Mouse (Mus musculus) layer of hippocampus, adult 11-12 months (tissue): ENCODE measurements around the gene Strc.
A peak's percentile ranks its signal among the peaks of the same experiment; 100 is the strongest.

Experiments
- DNase-seq: peaks from one replicate; pipeline ENCODE4 v3.0.0; 2022; ENCODE audit warnings: low spot score

The Strc gene

DNA sequence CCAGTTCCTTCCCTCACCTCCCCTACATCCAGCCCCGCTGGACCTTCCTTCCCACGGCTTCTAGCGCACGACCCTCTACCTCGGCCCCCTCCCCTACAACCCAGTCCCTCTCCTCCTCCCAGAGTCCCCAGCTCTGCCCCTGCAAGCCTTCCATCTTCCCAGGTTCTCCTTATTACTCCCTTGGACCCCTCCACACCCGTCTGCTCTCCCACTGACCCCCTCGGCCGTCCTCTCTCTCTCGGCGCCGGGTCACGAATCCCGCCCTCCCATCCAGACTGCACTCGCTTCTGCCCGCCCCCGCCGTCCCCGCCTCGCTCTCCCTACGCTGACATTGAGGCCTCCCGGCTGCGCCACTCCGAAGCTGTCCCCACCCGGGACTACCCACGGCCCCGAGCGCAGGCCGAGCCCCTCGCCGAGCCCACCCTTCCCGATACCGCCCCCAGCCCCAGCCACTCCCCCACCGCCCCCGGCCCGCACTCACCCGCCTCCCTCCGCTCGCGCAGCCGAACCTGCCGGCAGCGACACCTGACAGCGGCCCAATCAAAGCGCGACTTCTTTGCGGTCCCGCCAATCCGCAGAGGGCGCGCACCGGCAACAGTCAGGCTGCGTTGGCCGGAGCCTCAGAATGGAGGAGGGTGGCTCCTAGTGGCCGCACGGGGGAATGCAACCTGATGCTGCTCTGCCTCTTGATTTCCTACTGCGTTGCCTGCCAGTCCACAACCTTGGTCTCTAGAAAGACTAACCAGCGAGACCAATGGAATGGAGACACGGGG lies 32.0 kb downstream of the Strc start, which contains the start of gene Ppip5k1:
Gene Ppip5k1 (minus strand): TSS at position 577 of the 773 bp plus-strand sequence.
- DNase-seq: peak; percentile 99

DNA sequence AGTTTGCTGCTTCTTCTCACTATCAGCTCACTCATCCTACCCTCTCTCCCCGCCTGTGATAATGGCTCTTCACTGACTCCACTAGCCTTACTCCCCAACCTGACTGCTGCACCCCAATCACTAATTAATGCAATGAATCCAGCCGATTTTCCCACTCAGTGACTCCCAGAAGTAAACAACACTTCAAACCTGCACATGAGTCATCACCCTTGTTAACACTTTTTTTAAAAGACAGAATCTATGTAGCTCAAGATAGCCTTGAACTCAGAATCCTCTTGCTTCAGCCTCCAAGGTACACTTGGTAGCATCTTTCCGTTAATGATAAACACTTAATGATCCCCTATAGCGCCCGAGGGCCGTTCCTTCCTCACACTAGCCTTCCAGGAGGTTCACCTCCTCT lies 32.6 kb downstream of the Strc start:
- no peak for DNase-seq

- no peak for DNase-seq
These were observed 33.8 kb downstream of the Strc start for GRCm38 (mm10) chr2:121353156-121353555.

DNA sequence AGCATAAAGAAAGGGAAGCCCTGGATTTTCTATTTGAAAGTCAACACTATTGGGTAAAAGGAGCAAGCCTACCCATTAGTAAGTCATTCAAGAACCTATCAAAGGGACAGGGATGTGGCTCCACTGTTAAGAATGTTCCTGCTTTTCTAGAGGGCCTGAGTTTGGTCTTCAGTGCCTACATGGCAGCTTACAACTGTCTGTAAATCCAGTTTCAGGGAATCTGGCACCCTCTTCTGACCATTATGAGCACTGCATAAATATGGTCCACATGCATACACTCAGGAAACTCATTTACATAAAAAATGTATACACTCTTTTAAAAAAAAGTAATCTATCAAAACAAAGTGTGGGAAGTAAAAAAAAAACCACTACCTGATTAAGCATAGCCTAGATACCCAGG lies 47.9 kb downstream of the Strc start:
- no peak for DNase-seq

DNA sequence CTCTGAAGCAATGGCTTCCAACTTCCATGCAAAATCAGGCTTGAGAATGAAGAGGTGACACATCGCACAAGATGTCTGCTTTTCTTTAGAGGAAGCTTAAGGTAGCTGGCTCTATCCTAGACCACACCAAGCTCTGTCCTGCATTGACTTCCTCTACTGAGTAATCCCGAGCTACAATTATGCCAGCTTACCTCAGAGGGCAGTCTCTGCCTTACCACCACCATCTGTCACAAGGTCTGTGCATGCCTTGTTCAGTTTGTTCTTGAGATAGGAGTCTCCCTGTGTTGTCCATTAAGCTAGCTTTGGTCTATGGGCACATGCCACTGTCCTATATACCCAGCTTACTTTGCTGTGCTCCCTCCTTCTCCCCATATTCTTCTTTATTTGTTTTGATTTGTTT lies 57.5 kb downstream of the Strc start:
- no peak for DNase-seq

- DNase-seq: no peak
These were observed 63.1 kb downstream of the Strc start for GRCm38 (mm10) chr2:121323693-121324470.

DNA sequence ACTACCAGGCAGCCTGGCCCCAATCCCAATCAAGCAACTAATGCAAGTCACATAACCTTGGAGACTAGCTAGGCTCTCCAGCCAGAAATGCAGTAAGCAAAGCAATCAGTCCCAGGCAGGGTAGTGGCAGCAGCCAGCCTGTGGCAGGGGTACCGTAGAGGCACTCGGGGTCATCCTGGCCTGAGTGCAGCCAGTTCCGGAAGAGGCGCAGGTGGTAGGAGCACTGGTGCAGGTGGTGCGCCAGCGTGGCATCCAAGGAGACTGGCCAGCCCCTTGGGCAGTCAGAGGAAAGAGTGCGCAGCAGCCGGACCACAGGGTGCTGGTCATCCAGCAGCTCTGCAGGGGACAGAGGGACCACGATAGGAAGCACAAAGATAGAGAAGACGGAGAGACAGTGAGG lies 63.9 kb downstream of the Strc start:
- no peak for DNase-seq

DNA sequence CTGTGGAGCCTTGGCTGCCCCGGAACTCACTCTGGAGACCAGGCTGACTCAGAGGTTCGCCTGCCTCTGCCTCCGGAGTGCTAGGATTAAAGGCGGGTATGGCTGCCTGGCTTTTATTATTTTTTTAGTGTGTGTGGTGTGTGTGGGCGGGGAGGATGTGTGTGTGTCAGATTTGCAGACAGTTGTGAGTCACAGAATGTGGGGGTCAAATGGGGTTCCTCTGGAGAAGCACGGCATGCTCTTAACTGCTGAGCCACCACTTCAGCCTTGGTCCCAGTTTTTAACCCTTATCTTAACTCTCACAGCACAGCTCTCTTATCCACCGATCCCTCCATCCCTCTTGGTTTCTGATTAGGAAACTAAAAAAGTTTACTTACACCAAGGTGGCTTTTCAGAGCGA lies 70.7 kb downstream of the Strc start:
- DNase-seq: no peak
